Mouse (Mus musculus) leukemia stem cell, adult 10-12 weeks (primary cell): ENCODE results near the gene Vmn2r16. TPM values are rescaled to one million over a fixed set of nuclear protein-coding genes. Genes with fewer than 3 reads are reported as not detected.

Experiments used
- polyA plus RNA-seq: library from polyadenylated mRNA; stranded (reverse); fragments of >175 nt; gene quantifications from 2 replicates; pipeline ENCODE4 v1.2.3, GENCODE M21; 2012; ENCODE audit warnings: low replicate concordance

Vmn2r16 gene
- polyA plus RNA-seq = not detected in 2 replicates

GRCm38 (mm10) chr5:109329862-109330261 is at the start of gene Vmn2r16:
Gene Vmn2r16, plus strand, starts transcription at chr5:109330162.

GRCm38 (mm10) chr5:109297544-109297943 is 32.4 kb upstream of the Vmn2r16 start, which contains the start of gene Vmn2r15:
Gene Vmn2r15, minus strand, starts transcription at chr5:109297644.

GRCm38 (mm10) chr5:109419388-109419787 is 89.4 kb downstream of the Vmn2r16 start, which contains the start of gene Vmn2r17:
Gene Vmn2r17, plus strand, starts transcription at chr5:109419688.

Other genes starting within 250 kb of the Vmn2r16 start
- not detected in 2 replicates for gene Vmn2r12, start 232.2 kb upstream of the Vmn2r16 start, polyA plus RNA-seq
- gene Vmn2r13, start 138.0 kb upstream of the Vmn2r16 start, polyA plus RNA-seq = not detected in 2 replicates
- gene Vmn2r14, start 105.5 kb upstream of the Vmn2r16 start, polyA plus RNA-seq = not detected in 2 replicates
- gene Vmn2r15, start 32.5 kb upstream of the Vmn2r16 start, polyA plus RNA-seq = not detected in 2 replicates
- not detected in 2 replicates for gene Vmn2r17, start 89.5 kb downstream of the Vmn2r16 start, polyA plus RNA-seq
- 52.3 and 138 TPM in 2 replicates for gene Crlf2, start 228.8 kb downstream of the Vmn2r16 start, polyA plus RNA-seq